Mouse (Mus musculus): Measurements from ENCODE around the gene B3galt1. TPM values are rescaled to one million over a fixed set of nuclear protein-coding genes. Genes with fewer than 3 reads are reported as not detected.

The B3galt1 gene
- polyA plus RNA-seq, 1 experiment from 2014 or later: 8.9 TPM

Small RNA genes within 50 kb of the gene (microRNA-seq; reads per million reads assigned to microRNA genes)
- gene Mir6335 (not detected), gene Mir7224 (2.8 reads per million, percentile 3 among the genes with 10 or more reads in this experiment)

Other genes with a start within 250 kb of the B3galt1 start
- gene Gm21830, start 152.1 kb upstream of the B3galt1 start, polyA plus RNA-seq (2014; fragmentation: Nextera tagmentation; extraction: Ambion mirVana): not detected in 2 replicates
- gene Gm26727, start 132.7 kb upstream of the B3galt1 start, polyA plus RNA-seq (2014; fragmentation: Nextera tagmentation; extraction: Ambion mirVana): not detected in 2 replicates
- gene Xirp2, start 119.9 kb upstream of the B3galt1 start, polyA plus RNA-seq (2014; fragmentation: Nextera tagmentation; extraction: Ambion mirVana): 0.32 and 0.35 TPM in 2 replicates

All from heart, embryonic 14.5 days (tissue).